In genomic region chr15:63050033-63050432, GRCm38 (mm10) we compare ENCODE assay signal across 10 mouse cellular contexts.
"Had no signal": no experiment of that assay in that cellular context is flagged by ENCODE, and none has a peak within 500 bp of the region (broad histone marks: within the 10 kb centered on the region; RNA-seq: fewer than 3 reads in every experiment).

No protein-coding gene starts in this region.

- H3K36me3 ChIP-seq: limb, embryonic 13.5 days; liver, embryonic 15.5 days; midbrain, embryonic 13.5 days had no signal

- H3K9me3 ChIP-seq: limb, embryonic 13.5 days; liver, embryonic 15.5 days; midbrain, embryonic 13.5 days had no signal

- H3K4me1 ChIP-seq: liver, embryonic 15.5 days had no signal

- DNase-seq: kidney, postnatal 25 days; layer of hippocampus, adult 9-11 months; lung, adult 2 months; lung, postnatal 36 days; right cerebral cortex, adult 18-20 months; right cerebral cortex, postnatal 25 days; thymus, postnatal 36 days had no signal

- H3K4me3 ChIP-seq: limb, embryonic 13.5 days; liver, embryonic 15.5 days; midbrain, embryonic 13.5 days had no signal

- H3K27me3 ChIP-seq: limb, embryonic 13.5 days; liver, embryonic 15.5 days; midbrain, embryonic 13.5 days had no signal

- H3K27ac ChIP-seq: limb, embryonic 13.5 days; liver, embryonic 15.5 days; midbrain, embryonic 13.5 days had no signal
